Mouse (Mus musculus): ENCODE results near the gene Enox1.

The Enox1 gene

GRCm38 (mm10) chr14:77470577-77470976 lies 314.0 kb downstream of the Enox1 start:
- no peak for DNase-seq

- DNase-seq, result no peak
These were observed 316.9 kb downstream of the Enox1 start for GRCm38 (mm10) chr14:77473501-77473900.

GRCm38 (mm10) chr14:77474026-77474425 lies 317.5 kb downstream of the Enox1 start:
- no peak for DNase-seq

- DNase-seq, result peak; percentile 9
These were observed 318.7 kb downstream of the Enox1 start for GRCm38 (mm10) chr14:77475134-77475820.

- no peak for DNase-seq
These were observed 321.1 kb downstream of the Enox1 start for GRCm38 (mm10) chr14:77477704-77478103.

GRCm38 (mm10) chr14:77478210-77478609 lies 321.6 kb downstream of the Enox1 start:
- no peak for DNase-seq

GRCm38 (mm10) chr14:77478692-77479091 lies 322.1 kb downstream of the Enox1 start:
- DNase-seq, result no peak

- no peak for DNase-seq
These were observed 326.5 kb downstream of the Enox1 start for GRCm38 (mm10) chr14:77483076-77483475.

- DNase-seq, result peak; percentile 84
These were observed 328.4 kb downstream of the Enox1 start for GRCm38 (mm10) chr14:77484951-77485447.

- DNase-seq, result no peak
These were observed 334.1 kb downstream of the Enox1 start for GRCm38 (mm10) chr14:77490699-77491098.

- DNase-seq, result no peak
These were observed 335.2 kb downstream of the Enox1 start for GRCm38 (mm10) chr14:77491731-77492130.

- DNase-seq, result no peak
These were observed 343.5 kb downstream of the Enox1 start for GRCm38 (mm10) chr14:77499996-77500581.

- no peak for DNase-seq
These were observed 348.0 kb downstream of the Enox1 start for GRCm38 (mm10) chr14:77504458-77505135.

- no peak for DNase-seq
These were observed 349.8 kb downstream of the Enox1 start for GRCm38 (mm10) chr14:77506341-77506740.

- DNase-seq, result no peak
These were observed 351.5 kb downstream of the Enox1 start for GRCm38 (mm10) chr14:77508036-77508435.

- no peak for DNase-seq
These were observed 352.5 kb downstream of the Enox1 start for GRCm38 (mm10) chr14:77509042-77509441.

- DNase-seq, result no peak
These were observed 353.4 kb downstream of the Enox1 start for GRCm38 (mm10) chr14:77509924-77510323.

GRCm38 (mm10) chr14:77511137-77511870 lies 354.7 kb downstream of the Enox1 start:
- no peak for DNase-seq

- no peak for DNase-seq
These were observed 361.5 kb downstream of the Enox1 start for GRCm38 (mm10) chr14:77518017-77518416.

GRCm38 (mm10) chr14:77518941-77519695 lies 362.6 kb downstream of the Enox1 start:
- no peak for DNase-seq

GRCm38 (mm10) chr14:77519701-77520100 lies 363.1 kb downstream of the Enox1 start:
- DNase-seq, result no peak

- no peak for DNase-seq
These were observed 367.7 kb downstream of the Enox1 start for GRCm38 (mm10) chr14:77524303-77524702.

Data from lung, postnatal 10 days (tissue).